22 mouse cellular contexts compared by ENCODE assay signal in the genomic region with DNA sequence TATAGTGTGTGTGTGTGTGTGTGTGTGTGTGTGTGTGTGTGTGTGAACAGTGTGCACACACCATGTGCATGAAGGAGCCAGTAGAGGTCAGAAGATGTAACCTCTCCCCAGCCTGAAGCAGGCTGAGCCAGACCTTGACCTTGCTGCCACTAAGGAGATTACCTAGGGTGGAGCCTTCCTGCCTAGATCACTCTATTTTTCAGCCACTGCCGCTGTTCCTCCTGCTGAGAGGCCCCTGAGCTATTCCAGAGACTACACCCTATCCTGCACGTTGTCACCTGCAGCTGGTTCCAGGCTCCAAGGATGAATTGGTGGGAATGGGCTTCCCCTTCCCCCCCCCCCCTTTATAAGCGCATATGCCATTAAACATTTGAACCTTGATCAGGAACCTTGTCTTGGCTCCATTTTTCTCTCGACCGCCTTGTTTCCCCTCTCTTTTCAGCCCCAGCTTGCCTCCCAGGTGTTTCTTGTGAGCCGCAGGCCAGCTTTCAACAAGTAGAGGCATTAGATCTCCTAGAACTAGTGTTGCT. TPM values are rescaled to one million over a fixed set of nuclear protein-coding genes. Genes with fewer than 3 reads are reported as not detected.
DNase-seq lines count a peak whose midpoint lies in the region; TF ChIP-seq lines count a peak whose summit lies in the region.
"Not testable (repeated sequence)": the region's sequence is repeated elsewhere in the genome, so short reads cannot be mapped to it uniquely, and the experiment has no call there.
"Had no signal": no experiment of that assay in that cellular context is flagged by ENCODE, and none has a peak within 500 bp of the region (broad histone marks: within the 10 kb centered on the region; RNA-seq: fewer than 3 reads in every experiment).

No protein-coding gene starts in this region.

- H3K27me3 ChIP-seq in ES-Bruce4 (ENCODE audit: control insufficient read depth, insufficient read depth, low read length, poor library complexity, severe bottlenecking) = not testable (repeated sequence)

- H3K4me1 ChIP-seq in ES-Bruce4 (ENCODE audit: control insufficient read depth, insufficient read depth, low read length); ES-E14 (ENCODE audit: control insufficient read depth in 2 of 2, insufficient read depth in 2 of 2, low read length in 2 of 2, poor library complexity in 1 of 2): not testable (repeated sequence)

- 0 out of 2 replicates have a peak, but pooled peaks have one; percentile 15 for TF ChIP-seq EP300 in ES-Bruce4 (IDR thresholded peaks at IDR 0.05; ENCODE audit: insufficient read depth, low read depth, low read length)

- H3K9me3 ChIP-seq in ES-Bruce4 (replicated peaks; ENCODE audit: control insufficient read depth, insufficient read depth, low read length, poor library complexity, severe bottlenecking); ES-E14 (ENCODE audit: control insufficient read depth, insufficient read depth, low read depth, low read length): not testable (repeated sequence)

- peak overlapping the region; percentile 87 for H3K27ac ChIP-seq in ES-Bruce4 (ENCODE audit: insufficient read depth, low read length)
- H3K27ac ChIP-seq in ES-E14 (ENCODE audit: insufficient read depth, low read depth, low read length, poor library complexity, severe bottlenecking) = peak overlapping the region; percentile 41

- H3K9ac ChIP-seq in ES-Bruce4 (ENCODE audit: low read depth, poor library complexity, severe bottlenecking); ES-E14 (ENCODE audit: insufficient read depth, low read depth, low read length, poor library complexity, severe bottlenecking): not testable (repeated sequence)

- in situ Hi-C loops in ES-E14 (cut with MboI; ENCODE audit: low sequenced_read_pairs in 2 of 2, unreplicated experiment in 2 of 2) = not testable (repeated sequence)

- H3K36me3 ChIP-seq in ES-Bruce4 (ENCODE audit: control insufficient read depth, insufficient read depth, low read length, poor library complexity, severe bottlenecking); ES-E14 (ENCODE audit: control insufficient read depth, insufficient read depth, low read length, poor library complexity, severe bottlenecking): not testable (repeated sequence)

- TF ChIP-seq POLR2A in ES-Bruce4 (IDR thresholded peaks at IDR 0.05; ENCODE audit: insufficient read depth, low read length) = not testable (repeated sequence)

- H3K4me3 ChIP-seq in ES-Bruce4 (ENCODE audit: low read depth, low read length); ES-E14 (ENCODE audit: insufficient read depth in 1 of 2, low read depth in 1 of 2, low read length in 2 of 2, poor library complexity in 1 of 2, severe bottlenecking in 1 of 2): not testable (repeated sequence)

- DNase-seq in ES-CJ7 (ENCODE audit: low read depth, low spot score) (peak; percentile 58), R1 (ENCODE audit: low read depth, low spot score) (peak; percentile 62), ZHBTc4 (ENCODE audit: low read depth, low spot score) (peak; percentile 57)
- DNase-seq in ES-E14 (ENCODE audit: low read depth, low spot score) = not testable (repeated sequence)

- TF ChIP-seq CTCF in ES-Bruce4 (IDR thresholded peaks at IDR 0.05; ENCODE audit: low read depth, low read length) = not testable (repeated sequence)

RNA-seq across cellular contexts. Expression of a gene that starts 10.4 kb away (rescaled TPM):
- not detected in 2 replicates for polyA plus RNA-seq in ES-Bruce4 (2011; ENCODE audit: insufficient read depth, insufficient read length, low read depth, missing spikeins)
- total RNA-seq in ES-E14 (2012; rRNA removed) = not detected in 2 replicates
- total RNA-seq: adrenal gland, adult 18-20 months; adrenal gland, adult 2 months; adrenal gland, adult 8-10 months; adrenal gland, postnatal 10 days; adrenal gland, postnatal 14 days; adrenal gland, postnatal 25 days; adrenal gland, postnatal 36 days; adrenal gland, postnatal 4 days; CH12.LX; MEL had no signal
- polyA plus RNA-seq: activated CD4-positive, CD25-positive, alpha-beta regulatory T cell, adult 4 months; adrenal gland, adult 2 months; brain, embryonic 14.5 days; C2C12; CD4-positive, CD25-positive, alpha-beta regulatory T cell, adult 4 months; cerebellum, adult 2 months; G1E; Patski had no signal

RNA-seq across cellular contexts. Expression of a gene that starts 15.0 kb away (rescaled TPM):
- not detected in 2 replicates for polyA plus RNA-seq in ES-Bruce4 (2011; ENCODE audit: insufficient read depth, insufficient read length, low read depth, missing spikeins)
- total RNA-seq in ES-E14 (2012; rRNA removed) = 0.21 TPM in 1 of 2 replicates, not detected in the other
- total RNA-seq: adrenal gland, adult 18-20 months; adrenal gland, adult 2 months; adrenal gland, adult 8-10 months; adrenal gland, postnatal 10 days; adrenal gland, postnatal 14 days; adrenal gland, postnatal 25 days; adrenal gland, postnatal 36 days; adrenal gland, postnatal 4 days; CH12.LX; MEL had no signal
- polyA plus RNA-seq: adrenal gland, adult 2 months; brain, embryonic 14.5 days; C2C12; CD4-positive, CD25-positive, alpha-beta regulatory T cell, adult 4 months; cerebellum, adult 2 months; Patski had no signal

RNA-seq across cellular contexts. Expression of a gene that starts 52.4 kb away (rescaled TPM):
- 181 and 202 TPM in 2 replicates for polyA plus RNA-seq in ES-Bruce4 (2011; ENCODE audit: insufficient read depth, insufficient read length, low read depth, missing spikeins)
- 23.8 and 31.5 TPM in 2 replicates for total RNA-seq in ES-E14 (2012; rRNA removed)

RNA-seq across cellular contexts. Expression of a gene that starts 58.2 kb away (rescaled TPM):
- polyA plus RNA-seq in ES-Bruce4 (2011; ENCODE audit: insufficient read depth, insufficient read length, low read depth, missing spikeins) = 157 and 172 TPM in 2 replicates
- total RNA-seq in ES-E14 (2012; rRNA removed) = 94.5 and 119 TPM in 2 replicates
